Mouse (Mus musculus) MEL (cell line): ENCODE measurements at regions not wholly inside any gene's neighbourhood (a gene's known extent, or its start where the extent isn't known, plus 50 kb on each side); places are given as distances from the start of the nearest gene placed in this dataset.

ENCODE experiments used
- DNase-seq: peaks from one replicate; pipeline ENCODE4 v3.0.0; 2011; ENCODE audit warnings: low read depth, low spot score
- H3K27ac ChIP-seq: 2 replicates; pipeline ENCODE4 v1.5.1; 2012; ENCODE audit warnings: low read depth, mild to moderate bottlenecking, control low read depth, low read length, moderate library complexity; ENCODE audit not compliant: control insufficient read depth
- H3K27me3 ChIP-seq, 2 experiments: fragments of 150-350 bp in 1 of 2; sonication (generic) in 1 of 2; 2 replicates each; pipeline ENCODE4 v1.6.1; 2012; ENCODE audit warnings: low read length in 2 of 2, mild to moderate bottlenecking in 2 of 2, improper control_type of control experiment in 1 of 2, moderate library complexity in 1 of 2; ENCODE audit not compliant: insufficient read depth in 2 of 2, control insufficient read depth in 1 of 2
- H3K36me3 ChIP-seq, 2 experiments: 2 replicates each; pipeline ENCODE4 v1.6.1; 2012 to 2014; ENCODE audit warnings: low read length in 2 of 2, improper control_type of control experiment in 1 of 2, inconsistent platforms in 1 of 2, mild to moderate bottlenecking in 1 of 2; ENCODE audit not compliant: insufficient read depth in 2 of 2, control insufficient read depth in 1 of 2
- H3K4me1 ChIP-seq, 2 experiments: fragments of 150-350 bp in 1 of 2; sonication (generic) in 1 of 2; 2 replicates each; pipeline ENCODE4 v1.6.1; 2012; ENCODE audit warnings: low read length in 2 of 2, improper control_type of control experiment in 1 of 2, mild to moderate bottlenecking in 1 of 2; ENCODE audit not compliant: insufficient read depth in 2 of 2, control insufficient read depth in 1 of 2
- H3K4me3 ChIP-seq, 2 experiments: fragments of 150-350 bp in 1 of 2; sonication (generic) in 1 of 2; 2 replicates each; pipeline ENCODE4 v1.5.1; 2012; ENCODE audit warnings: low read depth in 2 of 2, low read length in 2 of 2, mild to moderate bottlenecking in 2 of 2, moderate library complexity in 2 of 2, control low read depth in 1 of 2, improper control_type of control experiment in 1 of 2; ENCODE audit not compliant: control insufficient read depth in 1 of 2, insufficient read depth in 1 of 2
- H3K79me2 ChIP-seq: 2 replicates; pipeline ENCODE4 v1.6.1; 2012; ENCODE audit warnings: mild to moderate bottlenecking, low read length, moderate library complexity; ENCODE audit not compliant: control insufficient read depth, poor library complexity, insufficient read depth
- H3K9ac ChIP-seq: 2 replicates; pipeline ENCODE4 v1.6.1; 2012; ENCODE audit warnings: low read depth, mild to moderate bottlenecking, control low read depth, low read length, moderate library complexity; ENCODE audit not compliant: control insufficient read depth, poor library complexity, severe bottlenecking
- H3K9me3 ChIP-seq: fragments of 150-350 bp; sonication (generic); replicated peaks from 2 replicates; pipeline ENCODE4 v1.6.1; 2012; ENCODE audit warnings: mild to moderate bottlenecking, low read length, improper control_type of control experiment, moderate library complexity; ENCODE audit not compliant: insufficient read depth
- BHLHE40 ChIP-seq: IDR thresholded peaks from 2 replicates; pipeline ENCODE4 v1.6.1; 2012; ENCODE audit warnings: low read depth, mild to moderate bottlenecking, inconsistent platforms, low read length, improper control_type of control experiment, borderline replicate concordance
- CTCF ChIP-seq, 3 experiments: IDR thresholded peaks in 2 of 3; conservative IDR thresholded peaks in 1 of 3; 2 replicates each; pipeline ENCODE4 v1.5.1; 2011 to 2012; ENCODE audit warnings: low read length in 3 of 3, low read depth in 2 of 3, mild to moderate bottlenecking in 2 of 3, improper control_type of control experiment in 1 of 3, inconsistent platforms in 1 of 3, mixed read lengths in 1 of 3, moderate library complexity in 1 of 3; ENCODE audit not compliant: control insufficient read depth in 1 of 3, insufficient read depth in 1 of 3, poor library complexity in 1 of 3, severe bottlenecking in 1 of 3
- E2F4 ChIP-seq: IDR thresholded peaks from 2 replicates; pipeline ENCODE4 v1.6.1; 2011; ENCODE audit warnings: low read depth, low read length, improper control_type of control experiment, borderline replicate concordance
- ETS1 ChIP-seq: IDR thresholded peaks from 2 replicates; pipeline ENCODE4 v1.6.1; 2012; ENCODE audit warnings: low read depth, mild to moderate bottlenecking, inconsistent platforms, low read length, improper control_type of control experiment, moderate library complexity
- GATA1 ChIP-seq: IDR thresholded peaks from 2 replicates; pipeline ENCODE4 v1.6.1; 2011; ENCODE audit warnings: low read depth, low read length, improper control_type of control experiment
- JUND ChIP-seq: IDR thresholded peaks from 2 replicates; pipeline ENCODE4 v1.6.1; 2011; ENCODE audit warnings: low read depth, mild to moderate bottlenecking, improper control_type of control experiment, low read length
- MAFK ChIP-seq: IDR thresholded peaks from 2 replicates; pipeline ENCODE4 v1.6.1; 2011; ENCODE audit warnings: low read depth, mild to moderate bottlenecking, low read length, improper control_type of control experiment, borderline replicate concordance
- MAX ChIP-seq: IDR thresholded peaks from 2 replicates; pipeline ENCODE4 v1.6.1; 2011; ENCODE audit warnings: low read length, improper control_type of control experiment
- MEF2A ChIP-seq: IDR thresholded peaks from 2 replicates; pipeline ENCODE4 v1.6.1; 2014; ENCODE audit warnings: low read depth, mild to moderate bottlenecking, inconsistent platforms, low read length, improper control_type of control experiment; ENCODE audit not compliant: poor library complexity, insufficient replicate concordance, severe bottlenecking; ENCODE audit errors: extremely low read depth
- MXI1 ChIP-seq: IDR thresholded peaks from 2 replicates; pipeline ENCODE4 v1.6.1; 2011; ENCODE audit warnings: mild to moderate bottlenecking, low read depth, low read length, improper control_type of control experiment
- MYC ChIP-seq: IDR thresholded peaks from 2 replicates; pipeline ENCODE4 v1.6.1; 2011; ENCODE audit warnings: low read depth, mild to moderate bottlenecking, low read length, improper control_type of control experiment, moderate library complexity
- NRF1 ChIP-seq: IDR thresholded peaks from 2 replicates; pipeline ENCODE4 v1.6.1; 2014; ENCODE audit warnings: low read depth, mild to moderate bottlenecking, inconsistent platforms, low read length, improper control_type of control experiment, moderate library complexity; ENCODE audit not compliant: poor library complexity, insufficient read depth, severe bottlenecking
- POLR2A ChIP-seq, 2 experiments: IDR thresholded peaks; 2 replicates each; pipeline ENCODE4 v1.6.1; 2011 to 2012; ENCODE audit warnings: low read length in 2 of 2, mild to moderate bottlenecking in 2 of 2, control low read depth in 1 of 2, improper control_type of control experiment in 1 of 2, low read depth in 1 of 2, moderate library complexity in 1 of 2; ENCODE audit not compliant: control insufficient read depth in 1 of 2, insufficient read depth in 1 of 2, poor library complexity in 1 of 2
- POLR2AphosphoS2 ChIP-seq: IDR thresholded peaks from 2 replicates; pipeline ENCODE4 v1.6.1; 2011; ENCODE audit warnings: low read length, improper control_type of control experiment
- TAL1 ChIP-seq: IDR thresholded peaks from 2 replicates; pipeline ENCODE4 v1.6.1; 2012; ENCODE audit warnings: mild to moderate bottlenecking, inconsistent platforms, low read length, moderate library complexity, mixed read lengths
- TBP ChIP-seq: IDR thresholded peaks from 2 replicates; pipeline ENCODE4 v1.8.0; 2011; ENCODE audit warnings: low read depth, low read length, improper control_type of control experiment
- TCF12 ChIP-seq: IDR thresholded peaks from 2 replicates; pipeline ENCODE4 v1.6.1; 2014; ENCODE audit warnings: low read depth, mild to moderate bottlenecking, inconsistent platforms, low read length, improper control_type of control experiment, moderate library complexity
- USF2 ChIP-seq, 2 experiments: IDR thresholded peaks; 2 replicates each; pipeline ENCODE4 v1.6.1; 2011 to 2012; ENCODE audit warnings: improper control_type of control experiment in 2 of 2, low read length in 2 of 2, borderline replicate concordance in 1 of 2, inconsistent platforms in 1 of 2, low read depth in 1 of 2, mild to moderate bottlenecking in 1 of 2; ENCODE audit not compliant: insufficient read depth in 1 of 2
- ZKSCAN1 ChIP-seq: IDR thresholded peaks from 2 replicates; pipeline ENCODE4 v1.6.1; 2012; ENCODE audit warnings: low read depth, mild to moderate bottlenecking, inconsistent platforms, low read length, improper control_type of control experiment, moderate library complexity
- ZMIZ1 ChIP-seq: IDR thresholded peaks from 2 replicates; pipeline ENCODE4 v1.6.1; 2012; ENCODE audit warnings: low read depth, mild to moderate bottlenecking, inconsistent platforms, low read length, improper control_type of control experiment, moderate library complexity

- Histone ChIP-seq H3K36me3 (no peaks in the 10 kb centered on the region), H3K4me3 (no peak overlapping the region), H3K4me1 (no peaks in the 10 kb centered on the region), H3K9me3 (no peaks in the 10 kb centered on the region), H3K9ac (no peak overlapping the region), H3K79me2 (no peaks in the 10 kb centered on the region), H3K27ac (no peak overlapping the region), H3K27me3 (no peaks in the 10 kb centered on the region)
- DNase-seq: no peak
- TF ChIP-seq MYC (no peak), MEF2A (no peak), MAX (no peak), TAL1 (no peak), POLR2AphosphoS2 (no peak), USF2 (IDR thresholded peaks at IDR 0.05; ENCODE audit: borderline replicate concordance in 1 of 2, insufficient read depth in 1 of 2, low read depth in 1 of 2, low read length in 2 of 2) (no peak), POLR2A (IDR thresholded peaks at IDR 0.05; ENCODE audit: control insufficient read depth in 1 of 2, insufficient read depth in 1 of 2, low read depth in 1 of 2, low read length in 2 of 2, poor library complexity in 1 of 2) (no peak), ZKSCAN1 (no peak), ZMIZ1 (no peak), MAFK (no peak), TCF12 (no peak), BHLHE40 (no peak), E2F4 (no peak), MXI1 (no peak), JUND (no peak), CTCF (IDR thresholded peaks at IDR 0.05 in 2 of 3, conservative IDR thresholded peaks at IDR 0.05 in 1 of 3; ENCODE audit: control insufficient read depth in 1 of 3, insufficient read depth in 1 of 3, low read depth in 2 of 3, low read length in 3 of 3, poor library complexity in 1 of 3, severe bottlenecking in 1 of 3) (no peak), NRF1 (no peak), GATA1 (no peak), TBP (no peak), ETS1 (no peak)
Observed at GRCm38 (mm10) chrX:18814441-18814973, 353.3 kb upstream of the 4930578C19Rik start.
